Mouse (Mus musculus) stomach, embryonic 16.5 days (tissue): Measurements from ENCODE around the gene Aspscr1. TPM values are rescaled to one million over a fixed set of nuclear protein-coding genes. Genes with fewer than 3 reads are reported as not detected.

Experiments used
- ATAC-seq: fragments of 200-750 bp; cut with Nextera tagmentation; 2 replicates; pipeline ENCODE4 v1.8.0; 2017; ENCODE audit warnings: moderate number of reproducible peaks, moderate TSS enrichment; ENCODE audit not compliant: insufficient read depth, low FRiP score
- H3K27ac ChIP-seq: fragments of 300-500 bp; sonication (generic); 2 replicates; pipeline ENCODE4 v1.5.1; 2014; ENCODE audit warnings: low read length
- H3K27me3 ChIP-seq: fragments of 300-500 bp; sonication (generic); 2 replicates; pipeline ENCODE4 v1.6.1; 2014; ENCODE audit warnings: low read length, control low read depth, mixed read lengths; ENCODE audit not compliant: control insufficient read depth, insufficient read depth
- H3K36me3 ChIP-seq: fragments of 300-500 bp; sonication (generic); 2 replicates; pipeline ENCODE4 v1.6.1; 2014; ENCODE audit warnings: low read length; ENCODE audit not compliant: control insufficient read depth, insufficient read depth
- H3K4me1 ChIP-seq: fragments of 300-500 bp; sonication (generic); 2 replicates; pipeline ENCODE4 v1.6.1; 2014; ENCODE audit warnings: low read length, control low read depth, mixed read lengths; ENCODE audit not compliant: control insufficient read depth, insufficient read depth
- H3K4me2 ChIP-seq: fragments of 300-500 bp; sonication (generic); 2 replicates; pipeline ENCODE4 v1.6.1; 2014; ENCODE audit warnings: low read depth, low read length, mixed read lengths
- H3K4me3 ChIP-seq: fragments of 300-500 bp; sonication (generic); replicated peaks from 2 replicates; pipeline ENCODE4 v1.5.1; 2014; ENCODE audit warnings: mild to moderate bottlenecking, low read length
- H3K9ac ChIP-seq: fragments of 300-500 bp; sonication (generic); 2 replicates; pipeline ENCODE4 v1.6.1; 2014; ENCODE audit warnings: low read length
- H3K9me3 ChIP-seq: fragments of 300-500 bp; sonication (generic); replicated peaks from 2 replicates; pipeline ENCODE4 v1.6.1; 2016; ENCODE audit warnings: low read length, control low read depth; ENCODE audit not compliant: control insufficient read depth
- WGBS: fragments of 180-500 bp; shearing (Covaris S2); extraction: QIAGEN DNeasy Blood & Tissue Kit; methylation state at CpG from one replicate; pipeline ENCODE4 v1.1.7; 2014; 5-methylcytosine and 5-hydroxymethylcytosine counted together
- polyA plus RNA-seq: library from polyadenylated mRNA; unstranded; fragments of >200 nt; fragmentation: Nextera tagmentation; extraction: Ambion mirVana; gene quantifications from 2 replicates; pipeline ENCODE4 v1.2.1, GENCODE M21; 2015

The Aspscr1 gene
- polyA plus RNA-seq, 1 experiment from 2014 or later, result 102 TPM

- ATAC-seq, result no peak
- peaks cover 29% of the 10 kb centered on the region for H3K4me1 ChIP-seq
- 44% methylated on average over 15 of the region's 15 CpGs for WGBS
These were observed 31.1 kb downstream of the Aspscr1 start for GRCm38 (mm10) chr11:120703696-120704454.

GRCm38 (mm10) chr11:120704486-120705325 lies 31.9 kb downstream of the Aspscr1 start:
- 29% methylated on average over 8 of the region's 8 CpGs for WGBS
- Histone ChIP-seq H3K9ac (peak overlapping the region; percentile 32; the same call in 1 of the 2 replicates), H3K27me3 (no peaks in the 10 kb centered on the region), H3K36me3 (no peaks in the 10 kb centered on the region), H3K4me2 (no peak overlapping the region), H3K9me3 (no peaks in the 10 kb centered on the region), H3K27ac (peak overlapping the region; percentile 25; the same call in 1 of the 2 replicates), H3K4me3 (no peak overlapping the region), H3K4me1 (peaks cover 37% of the 10 kb centered on the region)
- ATAC-seq, result no peak

More at GRCm38 (mm10) chr11:120703696-120704454, 31.1 kb downstream of the Aspscr1 start:
- Histone ChIP-seq H3K9ac (peak overlapping the region; percentile 17; the same call in 1 of the 2 replicates), H3K27me3 (no peaks in the 10 kb centered on the region), H3K27ac (peak overlapping the region; percentile 25; the same call in 1 of the 2 replicates), H3K4me2 (no peak overlapping the region), H3K4me3 (no peak overlapping the region), H3K9me3 (no peaks in the 10 kb centered on the region), H3K36me3 (no peaks in the 10 kb centered on the region)

DNA sequence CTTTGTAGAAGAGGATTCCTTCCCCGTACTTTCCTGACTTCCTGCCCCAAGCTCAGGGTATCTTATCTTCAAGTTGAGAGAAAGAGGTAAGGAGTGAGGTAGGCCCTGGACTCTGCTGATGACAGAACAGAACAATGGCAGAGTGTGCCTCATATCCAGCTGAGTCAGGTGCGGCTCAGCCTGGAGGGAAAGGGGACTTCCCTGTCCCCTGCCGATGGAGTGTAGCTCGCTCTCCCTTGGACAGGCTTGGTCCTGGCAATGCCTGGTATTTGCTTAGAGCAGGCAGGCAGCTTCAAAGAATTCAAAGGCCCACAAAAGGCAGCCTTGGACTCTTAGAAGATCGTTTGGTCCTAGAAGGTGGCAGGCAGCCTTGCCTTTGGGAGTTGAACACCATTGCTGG lies 33.3 kb downstream of the Aspscr1 start:
- H3K27ac ChIP-seq, result 0 out of 2 replicates have a peak overlapping the region, but pooled peaks have one; percentile 12

DNA sequence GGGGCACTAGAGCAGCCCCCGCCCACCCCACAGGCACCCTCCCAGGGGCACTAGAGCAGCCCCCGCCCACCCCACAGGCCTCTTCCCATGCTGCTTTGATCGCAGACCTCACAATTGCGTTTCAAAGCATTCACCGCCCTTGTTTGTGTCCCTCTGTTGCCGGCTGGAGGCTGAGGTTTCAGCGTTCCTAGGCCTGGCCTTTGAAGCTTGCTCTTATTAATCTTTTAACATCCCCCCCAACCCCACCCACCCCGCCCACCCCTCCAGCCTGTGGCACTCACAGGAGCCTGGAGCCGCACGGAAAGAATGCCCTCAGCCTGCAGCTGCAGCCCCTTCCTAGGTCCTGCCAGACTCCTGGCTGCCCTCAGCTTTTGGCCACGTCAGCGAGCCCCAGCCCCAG lies 34.5 kb downstream of the Aspscr1 start:
- Histone ChIP-seq H3K27me3 (no peaks in the 10 kb centered on the region), H3K9me3 (no peaks in the 10 kb centered on the region), H3K4me2 (no peak overlapping the region), H3K4me1 (peaks cover 41% of the 10 kb centered on the region), H3K27ac (no peak overlapping the region), H3K36me3 (no peaks in the 10 kb centered on the region), H3K9ac (peak overlapping the region; percentile 30), H3K4me3 (no peak overlapping the region)
- no peak for ATAC-seq
- 33% methylated on average over 12 of the region's 12 CpGs for WGBS

More for the DNA sequence above, 33.3 kb downstream of the Aspscr1 start:
- WGBS, result 54% methylated on average over 5 of the region's 5 CpGs
- H3K4me3 ChIP-seq, result no peak overlapping the region
- no peaks in the 10 kb centered on the region for H3K27me3 ChIP-seq
- H3K4me2 ChIP-seq, result no peak overlapping the region
- ATAC-seq, result no peak
- H3K36me3 ChIP-seq, result no peaks in the 10 kb centered on the region
- no peaks in the 10 kb centered on the region for H3K9me3 ChIP-seq
- peaks cover 41% of the 10 kb centered on the region for H3K4me1 ChIP-seq
- H3K9ac ChIP-seq, result no peak overlapping the region; the same call in 1 of the 2 replicates

DNA sequence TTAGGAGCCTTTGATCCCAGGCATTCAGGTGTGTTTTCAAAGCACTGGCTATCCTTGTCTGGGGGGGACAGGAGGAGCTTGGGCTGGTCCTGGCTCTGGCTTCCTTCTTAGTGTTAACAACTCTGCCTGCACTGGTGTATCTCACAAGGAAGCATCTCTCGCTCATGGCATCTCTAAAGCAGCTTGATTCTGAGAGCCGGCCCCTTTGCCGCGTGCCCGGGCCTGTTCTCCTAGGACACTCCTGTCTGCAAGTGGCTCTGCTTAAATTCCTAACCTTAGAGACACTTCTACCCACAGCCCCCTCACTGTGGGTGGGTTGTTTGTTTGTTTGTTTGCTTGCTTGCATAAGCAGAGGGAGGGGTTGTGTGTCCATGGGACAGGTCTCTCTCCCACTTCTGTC lies 35.2 kb downstream of the Aspscr1 start:
- H3K4me2 ChIP-seq, result no peak overlapping the region
- peak overlapping the region; percentile 15; the same call in 1 of the 2 replicates for H3K9ac ChIP-seq
- WGBS, result 40% methylated on average over 5 of the region's 5 CpGs
- H3K27me3 ChIP-seq, result no peaks in the 10 kb centered on the region
- no peaks in the 10 kb centered on the region for H3K9me3 ChIP-seq
- peak overlapping the region; percentile 61 for H3K27ac ChIP-seq
- no peak overlapping the region for H3K4me3 ChIP-seq
- H3K4me1 ChIP-seq, result peaks cover 43% of the 10 kb centered on the region
- H3K36me3 ChIP-seq, result no peaks in the 10 kb centered on the region
- no peak for ATAC-seq

DNA sequence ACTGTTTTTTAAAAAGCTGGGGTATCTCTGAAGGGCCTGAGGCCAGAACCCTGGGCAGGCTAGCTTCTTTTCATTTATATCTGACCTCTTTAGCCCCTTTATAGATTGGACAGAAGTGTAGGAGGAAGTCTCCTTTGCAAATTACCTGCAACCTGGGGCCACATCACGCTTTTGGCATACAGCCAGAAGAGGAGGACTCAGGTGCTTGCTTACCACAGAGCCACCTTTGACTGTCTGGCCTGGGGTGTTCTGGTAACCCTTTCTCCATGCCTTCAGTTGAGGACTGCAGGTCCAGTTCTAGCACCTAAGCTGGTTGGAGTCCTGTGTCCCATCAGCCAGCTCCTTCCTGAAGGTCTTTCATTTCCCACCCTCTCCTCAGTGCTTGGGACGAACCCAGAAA lies 36.8 kb downstream of the Aspscr1 start:
- ATAC-seq, result no peak
- Histone ChIP-seq H3K27me3 (no peaks in the 10 kb centered on the region), H3K4me2 (no peak overlapping the region), H3K27ac (peak overlapping the region; percentile 61), H3K36me3 (no peaks in the 10 kb centered on the region), H3K9ac (no peak overlapping the region; the same call in 1 of the 2 replicates), H3K4me1 (peaks cover 39% of the 10 kb centered on the region), H3K9me3 (no peaks in the 10 kb centered on the region), H3K4me3 (no peak overlapping the region)
- WGBS, result 73% methylated on average over 2 of the region's 2 CpGs

DNA sequence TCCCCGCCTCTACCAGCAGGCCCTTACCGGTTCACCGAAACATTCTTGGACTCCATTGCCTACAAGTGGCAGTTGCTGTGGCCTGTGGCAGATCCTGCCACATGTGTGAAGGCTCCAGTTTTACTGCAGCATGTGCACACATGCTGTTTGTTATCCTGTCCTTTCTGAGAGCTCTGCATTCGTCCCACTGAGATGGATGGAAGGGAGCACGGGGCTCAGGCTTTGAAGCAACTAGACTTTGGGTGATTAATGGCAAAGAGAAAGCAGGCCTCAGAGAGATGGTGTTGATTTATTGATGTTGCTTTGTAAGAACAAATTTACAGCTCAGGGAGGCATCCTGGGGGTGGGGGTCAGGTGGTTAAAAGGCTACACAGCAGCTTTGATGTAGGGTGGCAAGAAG lies 37.9 kb downstream of the Aspscr1 start:
- Histone ChIP-seq H3K4me1 (peaks cover 38% of the 10 kb centered on the region), H3K4me2 (no peak overlapping the region), H3K27me3 (no peaks in the 10 kb centered on the region), H3K36me3 (no peaks in the 10 kb centered on the region), H3K27ac (no peak overlapping the region), H3K9ac (no peak overlapping the region), H3K9me3 (no peaks in the 10 kb centered on the region), H3K4me3 (no peak overlapping the region)
- 55% methylated on average over 5 of the region's 5 CpGs for WGBS
- ATAC-seq, result no peak

GRCm38 (mm10) chr11:120711980-120712604 lies 39.3 kb downstream of the Aspscr1 start:
- H3K27me3 ChIP-seq, result no peaks in the 10 kb centered on the region
- H3K9me3 ChIP-seq, result no peaks in the 10 kb centered on the region
- H3K36me3 ChIP-seq, result no peaks in the 10 kb centered on the region
- H3K4me1 ChIP-seq, result peaks cover 33% of the 10 kb centered on the region
- H3K9ac ChIP-seq, result peak overlapping the region; percentile 52; the same call in 1 of the 2 replicates
- no peak overlapping the region for H3K27ac ChIP-seq
- peak overlapping the region; percentile 63 for H3K4me3 ChIP-seq
- no peak for ATAC-seq
- 66% methylated on average over 8 of the region's 8 CpGs for WGBS
- H3K4me2 ChIP-seq, result peak overlapping the region; percentile 97; the same call in 1 of the 2 replicates
